Mouse (Mus musculus): ENCODE results near the gene Hsd17b10. TPM values are rescaled to one million over a fixed set of nuclear protein-coding genes. Genes with fewer than 3 reads are reported as not detected.

The Hsd17b10 gene
- polyA plus RNA-seq, 1 experiment from 2014 or later: 151 TPM

DNA sequence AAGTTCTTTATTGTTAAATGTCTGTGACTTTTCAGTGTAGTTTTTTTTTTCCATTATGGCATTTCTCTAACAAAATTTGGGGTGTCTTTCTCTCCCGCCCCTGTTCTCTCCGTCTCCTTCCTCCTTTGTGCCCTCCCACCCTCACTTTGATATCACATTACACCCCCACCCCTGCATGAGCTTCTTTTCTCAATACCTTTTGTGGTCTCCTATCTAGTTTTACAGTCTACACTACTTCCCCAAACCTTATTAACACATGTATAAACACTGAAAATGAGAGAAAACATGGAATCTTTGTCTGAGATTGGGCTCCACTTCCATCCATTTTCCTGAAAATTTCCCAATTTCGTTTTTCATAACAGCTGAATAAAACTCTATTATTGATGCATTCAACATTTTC is 50.9 kb downstream of the Hsd17b10 start:
- 67% methylated on average over 3 of the region's 3 CpGs for WGBS
- no peak overlapping the region for H3K4me2 ChIP-seq (replicated peaks)
- peaks cover 43% of the 10 kb centered on the region for H3K27me3 ChIP-seq

More for the DNA sequence above, 50.9 kb downstream of the Hsd17b10 start:
- Histone ChIP-seq H3K9me3 (replicated peaks) (no peaks in the 10 kb centered on the region), H3K9ac (no peak overlapping the region), H3K27ac (no peak overlapping the region), H3K36me3 (peaks cover 9% of the 10 kb centered on the region), H3K4me3 (no peak overlapping the region), H3K4me1 (no peaks in the 10 kb centered on the region)
- no peak for ATAC-seq (ENCODE audit: low FRiP score)

Other genes with a start within 250 kb of the Hsd17b10 start
- gene Huwe1, start 201.0 kb upstream of the Hsd17b10 start, polyA plus RNA-seq (2016; fragmentation: Nextera tagmentation; extraction: Ambion mirVana): 72.1 and 73.0 TPM in 2 replicates
- 3.1 and 6.9 TPM in 2 replicates for gene Ribc1, start 14.4 kb downstream of the Hsd17b10 start, polyA plus RNA-seq (2016; fragmentation: Nextera tagmentation; extraction: Ambion mirVana)
- 105 and 112 TPM in 2 replicates for gene Smc1a, start 14.6 kb downstream of the Hsd17b10 start, polyA plus RNA-seq (2016; fragmentation: Nextera tagmentation; extraction: Ambion mirVana)
- gene Iqsec2, start 142.4 kb downstream of the Hsd17b10 start, polyA plus RNA-seq (2016; fragmentation: Nextera tagmentation; extraction: Ambion mirVana): 2.4 and 3.1 TPM in 2 replicates
- gene Kdm5c, start 231.2 kb downstream of the Hsd17b10 start, polyA plus RNA-seq (2016; fragmentation: Nextera tagmentation; extraction: Ambion mirVana): 58.3 and 62.0 TPM in 2 replicates